Mouse (Mus musculus) megakaryocyte progenitor cell, adult 5-6 weeks (primary cell): ENCODE data around the gene Gm30302. TPM values are rescaled to one million over a fixed set of nuclear protein-coding genes. Genes with fewer than 3 reads are reported as not detected.

Experiments used
- ATAC-seq: replicated peaks from 2 replicates; pipeline ENCODE4 v1.8.0; 2016; ENCODE audit warnings: mild to moderate bottlenecking, moderate TSS enrichment, inconsistent platforms; ENCODE audit not compliant: poor library complexity
- total RNA-seq, 2 experiments: library from RNA; stranded (forward) in 1 of 2; stranded (reverse) in 1 of 2; fragments of 157-497, 149-512 nt in 1 of 2; fragments of 200-1000 nt in 1 of 2; gene quantifications; 2 replicates each; pipeline versions ENCODE4 v1.2.3 to v1.2.4; 2015 to 2017

Gm30302 gene
- total RNA-seq, 2 experiments from 2014 or later = not detected

GRCm38 (mm10) chr13:49741285-49742040 lies 57.3 kb downstream of the Gm30302 start:
- no peak for ATAC-seq

DNA sequence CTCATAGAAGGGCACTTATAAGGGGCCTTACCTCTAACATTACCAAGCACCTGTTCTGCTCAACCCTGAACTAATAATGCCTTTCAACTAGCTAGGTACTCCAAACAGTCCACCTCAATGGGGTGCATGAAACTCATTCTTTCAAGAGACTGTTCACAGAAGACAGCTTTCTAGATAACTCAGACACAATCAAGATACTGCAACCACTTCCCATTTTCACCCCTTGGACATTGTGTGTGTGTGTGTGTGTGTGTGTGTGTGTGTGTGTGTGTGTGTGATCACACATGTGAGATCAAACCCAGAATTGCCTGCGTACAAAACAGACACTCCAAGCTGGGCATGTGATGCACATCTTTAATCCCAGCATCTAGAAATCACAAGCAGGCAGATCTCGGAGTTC lies 60.8 kb downstream of the Gm30302 start:
- no peak for ATAC-seq

GRCm38 (mm10) chr13:49736430-49736829 lies 62.4 kb downstream of the Gm30302 start:
- ATAC-seq = no peak

Other genes starting within 250 kb of the Gm30302 start
- not detected in 2 replicates for gene Omd, start 216.5 kb downstream of the Gm30302 start, total RNA-seq (2015)
- 0.04 TPM in 1 of 2 replicates, not detected in the other for gene Omd, start 216.5 kb downstream of the Gm30302 start, total RNA-seq (2017)
- not detected in 2 replicates for gene Ogn, start 191.0 kb downstream of the Gm30302 start, total RNA-seq (2015)
- gene Ogn, start 191.0 kb downstream of the Gm30302 start, total RNA-seq (2017) = 0.27 TPM in 1 of 2 replicates, not detected in the other
- 37.1 and 38.1 TPM in 2 replicates for gene Cenpp, start 146.2 kb downstream of the Gm30302 start, total RNA-seq (2015)
- 47.6 and 53.9 TPM in 2 replicates for gene Cenpp, start 146.2 kb downstream of the Gm30302 start, total RNA-seq (2017)
- 52.3 and 61.5 TPM in 2 replicates for gene Nol8, start 145.9 kb downstream of the Gm30302 start, total RNA-seq (2015)
- 39.9 and 60.8 TPM in 2 replicates for gene Nol8, start 145.9 kb downstream of the Gm30302 start, total RNA-seq (2017)
- gene Iars, start 116.9 kb downstream of the Gm30302 start, total RNA-seq (2015) = 81.6 and 83.7 TPM in 2 replicates
- gene Iars, start 116.9 kb downstream of the Gm30302 start, total RNA-seq (2017) = 73.1 and 77.1 TPM in 2 replicates